Mouse (Mus musculus) heart, postnatal 10 days (tissue): ENCODE data around the gene Ankrd53. TPM values are rescaled to one million over a fixed set of nuclear protein-coding genes. Genes with fewer than 3 reads are reported as not detected.

Source experiments
- DNase-seq, 2 experiments: peaks; one replicate each; pipeline ENCODE4 v3.0.0; 2021
- intact Hi-C: fragments of 180-260 bp; cut with DNase I; formaldehyde crosslinking; loops from one replicate; pipeline ENCODE4 v1.15.1; 2025
- total RNA-seq, 2 experiments: library from RNA; stranded (reverse); gene quantifications; 2 replicates each; pipeline ENCODE4 v1.2.3; 2021

Ankrd53 gene
- not detected for total RNA-seq

DNA sequence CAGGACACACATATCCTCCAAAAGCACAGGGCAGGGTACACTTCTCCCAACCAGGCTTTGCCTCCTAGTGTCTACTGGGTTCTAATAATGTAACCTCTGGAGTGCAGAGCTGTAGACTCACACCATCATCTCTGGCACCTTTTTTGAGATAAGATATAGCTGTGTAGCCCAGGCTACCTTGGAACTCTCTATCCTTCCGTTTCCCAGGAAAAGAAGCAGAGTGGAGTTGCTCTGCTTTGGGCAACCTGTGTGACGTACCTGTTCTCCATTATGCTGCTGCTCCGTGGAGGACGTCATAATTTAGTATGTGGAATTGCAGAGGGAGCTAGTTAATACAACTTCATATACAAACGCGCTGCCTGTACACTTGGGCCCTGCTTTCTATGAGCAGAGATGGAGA lies at the start of gene Ankrd53:
Ankrd53 (plus strand) TSS at position 301 of the 400 bp plus-strand sequence.
- DNase-seq: no peak
- intact Hi-C loops: no loop called here

DNA sequence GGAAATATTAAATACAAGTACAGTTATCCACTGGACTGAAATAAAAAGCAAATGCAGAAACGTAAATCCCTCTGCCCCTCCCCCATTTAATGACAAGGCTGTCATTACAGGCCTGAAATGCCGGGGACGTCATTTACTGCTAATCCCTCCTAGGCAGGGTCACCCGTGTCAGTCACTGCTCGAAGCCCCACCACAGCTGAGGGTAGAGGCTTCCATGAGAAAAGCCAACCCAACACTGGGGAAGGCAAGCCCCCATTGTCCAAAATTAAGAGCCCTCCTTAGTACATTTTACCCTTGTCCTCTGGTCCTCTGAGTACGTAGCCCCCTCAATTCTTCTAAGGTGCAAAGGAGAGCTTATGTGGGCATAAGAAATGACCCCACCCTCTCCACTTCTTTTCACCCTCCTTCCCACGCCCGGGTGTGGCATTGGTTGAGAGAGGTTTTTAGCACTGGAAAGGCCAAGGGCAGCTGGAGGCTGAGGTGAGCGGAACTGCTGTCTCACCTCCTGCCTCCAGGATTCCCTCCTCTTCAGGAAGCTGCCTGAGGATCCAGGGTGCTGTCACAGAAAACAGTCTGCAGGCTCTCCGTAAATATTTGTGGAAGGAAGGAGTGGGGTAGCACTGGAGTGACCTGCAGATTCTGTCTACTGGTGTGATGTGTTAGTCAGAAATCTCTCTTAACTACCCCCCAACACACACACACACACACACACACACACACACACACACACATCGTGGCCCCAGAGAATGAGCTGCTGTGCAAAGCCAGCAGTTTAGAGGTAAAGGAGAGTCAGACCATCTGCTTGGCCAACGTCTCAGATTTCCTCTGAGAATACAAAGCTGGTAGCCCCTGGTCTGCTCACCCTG lies 48.9 kb upstream of the Ankrd53 start:
- intact Hi-C loops: no loop called here

DNA sequence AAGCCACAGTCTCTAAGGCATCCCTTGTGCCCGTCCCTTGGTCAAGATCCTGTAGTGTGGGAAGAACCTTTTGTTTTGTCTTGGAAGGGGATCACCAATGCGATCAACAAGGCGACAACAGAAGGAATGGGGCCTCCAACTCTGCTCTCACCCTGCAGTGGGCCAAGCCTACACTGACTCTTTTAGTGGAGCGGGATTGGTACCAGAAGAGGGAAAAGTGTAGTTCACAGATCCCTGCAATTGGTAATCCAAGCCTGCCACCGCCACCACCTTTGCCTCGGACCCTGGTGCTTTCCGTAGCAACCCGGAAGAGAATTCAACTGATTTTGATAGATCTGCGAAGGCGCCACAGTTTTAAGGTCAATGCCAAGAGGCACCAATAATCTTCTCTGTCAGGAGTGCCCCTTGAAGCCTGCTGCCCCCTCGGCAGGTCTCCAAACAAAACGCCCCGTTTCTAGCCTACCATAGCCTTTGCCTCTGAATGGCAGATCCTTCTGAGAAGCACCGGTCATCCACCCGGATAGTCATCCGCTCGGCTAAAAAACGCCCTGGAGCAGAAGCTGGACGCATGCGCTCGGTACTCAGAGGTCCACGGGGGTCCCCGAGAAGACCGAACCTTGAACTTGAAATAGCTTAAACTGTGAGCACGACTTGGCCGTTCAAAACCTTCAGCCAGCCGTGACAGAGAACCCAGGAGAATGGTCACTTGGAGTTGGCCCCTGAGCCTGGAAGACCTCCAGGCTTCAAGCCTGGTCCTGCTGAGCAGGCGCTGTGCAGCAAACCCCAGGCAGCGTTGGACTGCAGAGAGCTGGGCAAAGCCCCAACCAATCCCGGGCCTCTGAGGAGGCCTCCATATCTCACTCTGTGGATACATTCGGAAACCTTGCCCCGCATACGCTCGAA lies 48.0 kb upstream of the Ankrd53 start:
- intact Hi-C loops: no loop called here

More for the DNA sequence above, 48.9 kb upstream of the Ankrd53 start:
- no peak for DNase-seq

DNA sequence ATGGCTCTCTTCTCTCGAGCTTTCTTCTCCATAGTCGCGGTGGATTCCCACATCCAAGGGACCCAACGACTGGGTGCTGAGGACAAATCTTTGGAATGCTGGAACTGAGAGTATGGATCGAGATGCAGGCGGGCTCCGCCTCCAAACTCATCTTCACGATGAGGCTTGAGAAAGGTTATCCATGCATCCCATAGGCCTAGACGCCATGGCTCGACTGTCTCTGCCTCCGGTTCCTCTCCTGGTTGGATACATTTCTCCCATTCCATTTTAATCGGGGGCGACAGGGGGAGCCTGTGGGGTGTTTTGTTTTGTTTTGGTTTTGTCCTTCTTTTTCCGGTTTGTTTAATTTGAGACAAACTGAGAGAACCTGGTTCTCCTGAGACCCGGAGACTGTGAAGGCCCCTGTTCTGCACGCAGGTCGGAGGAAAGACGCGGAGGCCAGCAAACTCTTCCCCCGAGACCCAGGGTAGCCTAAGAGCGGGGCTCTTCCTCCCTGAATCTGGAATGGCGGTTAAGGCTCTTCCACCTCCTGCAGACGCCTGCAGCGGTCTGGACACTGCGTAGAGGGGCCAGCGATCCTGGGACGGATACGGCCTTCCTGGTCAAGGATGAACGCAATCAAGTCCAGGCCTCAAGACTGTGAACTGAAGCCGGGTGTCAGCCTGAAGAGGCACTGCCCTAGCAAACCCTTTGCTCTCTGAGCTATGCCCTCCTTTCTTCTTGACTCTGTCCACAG lies 46.8 kb upstream of the Ankrd53 start:
- peak in 1 of 2 experiments; percentile 29 for DNase-seq
- intact Hi-C loops: no loop called here

More for the DNA sequence above, 48.0 kb upstream of the Ankrd53 start:
- peak; percentile 36 to 45 for DNase-seq

DNA sequence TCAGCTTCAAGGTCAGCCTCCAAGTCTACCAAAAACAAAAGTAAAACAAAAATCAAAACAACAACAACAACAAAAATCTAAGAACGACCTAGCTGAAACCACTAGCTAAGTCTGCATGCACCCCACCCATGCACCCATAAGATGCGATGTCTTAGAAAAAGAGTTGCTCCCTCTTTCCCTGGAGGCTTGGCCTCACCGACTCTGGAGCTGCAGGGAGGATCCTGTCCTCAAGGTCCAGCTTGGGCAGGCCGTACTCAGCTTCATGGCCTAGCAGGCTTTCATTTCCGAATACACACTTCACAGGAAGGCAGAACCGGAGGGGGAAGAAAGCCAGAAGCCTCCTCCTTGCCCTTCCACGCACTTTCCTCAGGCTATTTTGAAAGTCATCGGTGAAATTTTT lies 45.4 kb upstream of the Ankrd53 start:
- intact Hi-C loops: no loop called here
- no peak for DNase-seq

DNA sequence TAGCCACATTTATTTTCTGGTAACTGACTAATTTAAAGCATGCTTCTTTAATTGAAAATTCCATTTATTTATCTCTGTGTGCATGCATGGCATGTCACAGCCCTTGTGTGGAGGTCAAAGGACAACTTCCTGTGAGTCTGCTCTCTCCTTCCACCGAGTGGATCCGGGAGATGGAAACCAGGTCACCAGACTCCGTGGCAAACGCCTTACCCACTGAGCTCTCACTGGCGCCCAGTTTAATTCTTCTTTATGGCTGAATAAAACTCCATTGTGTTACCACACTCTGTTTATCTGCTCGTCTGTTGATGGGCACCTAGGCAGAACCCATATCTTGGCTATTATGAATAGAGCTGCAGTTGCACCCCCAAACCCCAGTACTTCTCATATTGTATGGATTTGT lies 39.9 kb upstream of the Ankrd53 start:
- no peak for DNase-seq
- intact Hi-C loops: no loop called here

DNA sequence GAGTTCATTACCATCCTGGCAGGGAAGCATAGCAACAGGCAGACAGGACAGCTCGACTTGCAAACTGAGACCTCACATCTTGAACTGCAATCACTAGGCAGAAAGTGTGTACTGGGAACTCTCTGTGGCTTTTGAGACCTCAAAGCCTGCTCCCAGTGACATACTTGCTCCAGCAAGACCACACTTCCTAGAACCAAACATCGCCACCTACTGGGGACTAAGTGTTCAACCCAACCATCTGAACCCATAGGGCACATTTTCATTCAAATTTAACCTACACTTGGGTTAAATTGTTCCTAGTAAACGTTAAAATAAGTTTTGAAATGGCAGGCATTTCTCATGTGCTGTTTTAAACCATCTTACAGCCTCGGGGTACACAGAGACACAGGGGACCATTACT lies 35.3 kb upstream of the Ankrd53 start:
- DNase-seq: no peak
- intact Hi-C loops: no loop called here

DNA sequence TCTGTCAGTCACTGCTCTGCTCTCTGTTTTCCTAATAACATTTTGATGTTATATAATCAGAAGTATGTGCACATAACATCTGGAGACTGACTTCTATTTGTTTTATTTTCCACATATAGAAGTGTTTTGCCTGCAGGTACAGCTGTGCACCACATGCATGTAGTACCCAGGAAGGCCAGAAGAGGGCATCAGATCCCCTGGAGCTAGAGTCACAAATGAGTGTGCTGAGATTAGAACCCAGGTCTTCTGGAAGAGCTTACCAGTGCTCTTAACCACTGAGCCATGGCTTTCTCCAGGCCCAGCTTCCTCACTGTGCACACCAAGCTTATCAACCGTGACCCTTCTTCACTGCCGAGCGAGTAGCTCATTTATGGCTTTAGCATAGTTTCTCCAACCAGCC lies 34.0 kb upstream of the Ankrd53 start:
- peak in 1 of 2 experiments; percentile 33 for DNase-seq
- intact Hi-C loops: no loop called here

DNA sequence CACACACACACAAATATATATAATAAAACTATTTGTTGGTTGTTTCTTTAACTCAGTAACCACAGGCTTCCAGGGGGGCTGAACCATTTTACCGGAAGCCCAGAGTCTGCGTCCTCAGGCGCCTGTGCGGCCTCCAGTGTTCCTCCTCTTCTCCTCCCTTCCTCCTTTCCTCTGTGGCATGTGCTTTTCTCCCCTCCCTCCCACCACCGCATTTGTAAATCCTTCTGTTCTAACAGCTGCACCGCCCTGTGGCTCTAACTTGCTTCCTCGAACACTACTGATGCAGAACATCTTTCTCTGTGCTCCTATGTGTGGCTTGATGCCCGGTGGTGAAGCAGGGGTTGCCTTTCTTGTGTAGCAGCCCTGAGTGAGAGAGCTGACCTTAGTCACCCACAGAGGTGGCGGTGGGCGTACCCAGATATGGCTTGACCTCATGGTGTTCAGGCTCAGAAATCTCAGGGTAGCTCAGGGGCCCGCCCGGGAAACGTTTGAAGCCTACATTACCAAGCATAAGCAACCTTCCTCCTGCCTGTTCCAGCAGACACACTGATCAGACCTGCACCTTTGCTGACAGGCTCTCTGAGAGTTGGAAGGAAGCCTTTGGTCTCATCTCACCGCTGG lies 33.0 kb upstream of the Ankrd53 start:
- intact Hi-C loops: no loop called here
- DNase-seq: no peak

DNA sequence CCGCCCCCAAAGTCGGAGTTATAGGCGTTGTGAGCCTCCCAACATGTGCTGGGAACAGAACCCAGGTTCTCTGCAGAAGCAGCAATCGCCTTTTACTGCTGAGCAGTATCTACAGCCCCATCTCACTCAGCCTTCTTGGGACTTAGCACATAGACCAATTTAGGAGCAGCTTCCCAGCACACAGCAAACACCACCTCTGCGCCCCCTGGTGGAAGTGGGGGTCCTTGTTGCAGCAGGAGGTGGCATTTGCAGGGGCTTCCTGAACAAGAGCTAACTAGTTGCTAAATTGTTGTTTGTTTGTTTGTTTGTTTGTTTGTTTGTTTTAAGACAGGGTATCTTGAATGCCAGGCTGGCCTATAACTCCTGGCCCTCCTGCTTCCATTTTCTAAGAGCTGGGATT lies 31.3 kb upstream of the Ankrd53 start:
- peak; percentile 76 to 85 for DNase-seq
- intact Hi-C loops: loop anchor here (1.0 kb wide), 1 partner anchor 38 kb away; no protein-coding TSS in a partner anchor

DNA sequence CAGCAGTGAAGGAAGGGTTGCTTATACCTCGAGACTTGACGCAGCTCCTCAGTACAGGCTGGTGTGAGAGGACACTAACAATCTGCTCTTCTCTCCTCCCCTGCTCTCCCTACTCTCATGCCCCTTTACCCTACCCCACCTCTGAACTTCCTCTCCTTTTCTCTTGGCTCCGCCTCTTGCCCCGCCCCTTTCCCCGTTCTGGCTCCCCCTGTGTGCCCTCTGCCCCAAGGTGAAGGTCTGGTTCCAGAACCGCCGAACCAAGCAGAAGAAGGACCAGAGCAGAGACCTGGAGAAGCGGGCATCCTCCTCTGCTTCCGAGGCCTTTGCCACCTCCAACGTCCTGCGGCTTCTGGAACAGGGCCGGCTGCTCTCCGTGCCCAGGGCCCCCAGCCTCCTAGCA lies 25.1 kb upstream of the Ankrd53 start:
- no peak for DNase-seq
- intact Hi-C loops: no loop called here

DNA sequence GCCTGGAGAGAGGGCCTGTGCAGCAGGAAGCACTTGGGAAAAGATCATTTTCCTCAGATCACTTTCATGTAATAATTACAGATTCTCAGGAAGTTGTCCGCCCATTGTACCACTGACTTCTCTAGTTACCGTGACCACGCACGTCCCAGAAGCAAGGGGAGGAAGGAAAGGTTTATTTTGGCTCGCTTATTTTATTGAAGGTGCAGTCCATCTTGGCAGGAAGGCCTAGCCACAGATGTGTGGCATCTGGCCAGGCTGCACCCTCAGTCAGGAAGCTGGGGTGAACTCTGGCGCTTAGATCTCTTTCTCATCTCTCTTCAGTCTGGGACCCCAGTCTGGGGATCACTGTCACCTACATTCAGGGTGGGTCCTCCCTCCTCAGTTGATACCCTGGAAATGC lies 23.8 kb upstream of the Ankrd53 start:
- DNase-seq: no peak
- intact Hi-C loops: no loop called here

DNA sequence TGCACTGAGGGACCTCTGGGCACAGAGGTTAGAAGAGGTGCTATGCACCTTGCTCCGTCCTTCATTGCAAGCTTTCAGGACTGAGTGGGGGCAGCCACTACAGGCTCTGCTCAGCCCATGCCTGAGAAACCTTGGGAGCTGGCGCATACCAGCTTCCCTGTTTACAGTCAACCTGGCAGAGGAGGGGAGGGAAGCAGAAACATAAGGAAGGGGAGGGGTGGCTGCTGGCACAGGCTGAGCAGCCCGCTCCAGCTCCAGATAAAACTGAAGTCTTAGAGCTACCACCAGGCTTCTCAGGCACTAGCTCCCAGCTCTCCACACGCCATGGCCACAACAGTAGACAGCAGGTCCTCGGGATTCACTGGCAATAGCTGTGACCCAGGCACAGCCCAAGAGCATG lies 19.7 kb upstream of the Ankrd53 start, which contains the start of gene Atp6v1b1:
Atp6v1b1 (plus strand) TSS at position 230 of the 400 bp plus-strand sequence.
- no peak for DNase-seq
- intact Hi-C loops: no loop called here

DNA sequence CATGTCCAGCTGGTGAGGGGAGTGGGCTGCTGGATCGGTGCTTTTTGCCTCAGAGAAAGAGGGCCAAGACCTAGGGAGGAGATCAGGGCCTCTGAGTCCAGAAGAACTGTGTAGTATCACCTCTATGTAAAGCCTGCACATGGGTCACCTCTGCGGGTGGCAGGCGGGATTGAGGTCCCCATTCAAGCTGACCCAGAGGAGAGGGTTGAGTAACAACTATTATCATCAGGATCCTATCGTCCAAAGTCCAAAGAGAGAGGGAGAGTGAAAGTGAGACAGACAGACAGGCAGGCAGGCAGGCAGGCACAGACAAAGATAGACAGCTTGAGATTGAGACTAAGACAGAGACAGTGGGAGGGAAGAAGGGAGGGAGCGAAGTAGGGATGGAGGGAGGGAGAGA lies 19.2 kb upstream of the Ankrd53 start:
- intact Hi-C loops: no loop called here
- DNase-seq: no peak

DNA sequence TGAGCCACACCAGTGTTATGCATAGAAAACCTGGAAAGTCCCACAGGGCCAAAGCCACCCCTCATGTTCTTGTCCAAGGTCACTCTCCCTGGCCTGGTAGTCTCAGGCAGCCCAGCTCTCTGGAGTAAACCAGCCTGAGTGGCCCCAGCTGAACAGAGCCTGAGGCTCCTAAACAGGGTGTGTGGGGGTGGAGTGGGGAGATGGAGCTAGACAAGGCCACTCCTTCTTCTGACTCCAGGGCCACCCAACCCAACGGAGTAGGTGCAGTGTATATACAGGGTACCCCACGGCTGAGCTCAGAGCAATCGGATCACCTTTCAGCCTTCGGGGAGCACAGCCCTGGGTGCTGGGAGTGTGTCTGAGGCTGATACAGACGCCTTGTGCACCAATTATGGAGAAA lies 18.3 kb upstream of the Ankrd53 start:
- no peak for DNase-seq
- intact Hi-C loops: no loop called here

DNA sequence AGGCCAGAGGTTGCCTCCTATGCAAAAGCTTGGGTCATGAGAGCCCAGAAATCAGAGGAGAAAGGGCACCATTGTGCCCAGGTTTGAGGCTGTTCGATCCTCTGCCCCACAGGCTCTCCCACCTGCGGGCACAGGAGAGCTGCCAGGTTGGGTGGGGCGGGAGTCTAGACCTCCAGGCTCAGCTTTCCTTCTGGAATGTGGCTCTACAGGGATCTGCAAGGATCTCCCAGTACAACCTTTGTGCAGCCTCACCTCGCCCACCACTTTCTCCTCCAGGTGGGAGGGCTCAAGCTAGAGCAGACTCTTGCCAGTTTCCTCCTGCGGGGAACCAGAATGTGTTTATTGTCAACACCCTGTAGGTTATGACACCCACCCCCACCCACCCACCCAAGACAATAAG lies 17.9 kb upstream of the Ankrd53 start:
- intact Hi-C loops: no loop called here
- DNase-seq: no peak

DNA sequence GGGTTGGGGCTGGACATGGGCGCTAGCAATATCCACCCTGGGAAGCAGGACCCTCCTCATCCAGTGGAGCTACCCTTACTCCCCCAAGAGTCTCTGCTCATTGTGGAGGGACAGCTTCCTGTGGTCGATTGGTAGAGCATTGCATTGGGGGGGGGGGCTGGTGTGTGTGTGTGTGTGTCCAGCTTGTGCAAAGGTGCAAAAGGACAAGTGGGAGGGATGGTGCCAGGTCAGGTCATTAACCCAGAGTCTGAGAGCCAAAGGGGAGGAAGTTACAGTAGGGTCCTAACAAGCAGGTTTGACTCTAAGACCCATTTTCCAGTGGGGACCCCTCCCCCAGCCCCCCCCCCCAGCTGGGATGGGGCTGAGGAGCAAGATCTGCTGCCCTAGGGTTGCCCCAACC lies 17.0 kb upstream of the Ankrd53 start:
- intact Hi-C loops: no loop called here
- DNase-seq: no peak

DNA sequence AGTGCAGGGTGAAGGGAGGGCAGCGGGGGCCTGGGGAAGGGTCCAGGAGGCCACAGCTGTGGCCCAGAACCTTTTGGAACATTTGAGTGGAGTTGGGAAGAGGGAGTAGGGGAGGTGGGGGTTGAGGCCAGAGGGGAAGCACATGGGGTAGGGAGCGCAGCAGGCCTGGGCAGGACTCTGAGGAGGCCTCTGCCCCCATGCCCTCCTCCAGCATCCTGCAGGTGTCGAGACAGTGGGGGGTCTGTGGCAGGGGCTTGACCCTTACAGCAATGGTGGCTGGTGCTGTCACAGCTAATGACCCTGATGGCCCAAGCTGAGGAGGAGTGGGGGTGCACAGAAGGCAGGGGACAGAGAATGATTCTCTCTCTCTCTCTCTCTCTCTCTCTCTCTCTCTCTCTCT lies 13.2 kb upstream of the Ankrd53 start:
- intact Hi-C loops: no loop called here
- DNase-seq: no peak

DNA sequence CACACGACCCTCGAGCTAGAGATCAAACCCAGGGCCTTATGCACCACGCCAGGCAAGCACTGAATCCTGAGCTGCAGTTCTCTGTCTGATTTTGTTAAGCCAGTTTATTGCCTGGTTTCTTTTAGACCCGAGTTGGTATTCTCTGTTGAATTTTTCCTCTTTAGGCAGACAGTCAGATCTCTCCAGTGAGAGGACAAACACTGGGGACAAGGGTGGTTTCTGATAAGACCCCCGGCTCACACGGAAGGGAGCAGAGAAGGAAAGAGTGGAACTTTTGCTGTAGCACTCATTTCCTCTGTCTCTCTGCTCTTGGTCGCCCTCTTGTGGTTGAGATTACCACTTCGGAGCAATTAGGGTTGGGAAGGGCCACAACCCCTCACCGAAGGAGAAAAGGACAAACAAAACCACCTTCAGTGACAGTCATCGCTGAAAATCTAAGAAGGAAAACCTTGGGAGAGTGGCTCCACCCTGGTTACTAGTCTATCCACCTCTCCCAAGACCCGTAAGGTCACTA lies 12.2 kb upstream of the Ankrd53 start:
- DNase-seq: peak; percentile 70 to 85
- intact Hi-C loops: no loop called here

DNA sequence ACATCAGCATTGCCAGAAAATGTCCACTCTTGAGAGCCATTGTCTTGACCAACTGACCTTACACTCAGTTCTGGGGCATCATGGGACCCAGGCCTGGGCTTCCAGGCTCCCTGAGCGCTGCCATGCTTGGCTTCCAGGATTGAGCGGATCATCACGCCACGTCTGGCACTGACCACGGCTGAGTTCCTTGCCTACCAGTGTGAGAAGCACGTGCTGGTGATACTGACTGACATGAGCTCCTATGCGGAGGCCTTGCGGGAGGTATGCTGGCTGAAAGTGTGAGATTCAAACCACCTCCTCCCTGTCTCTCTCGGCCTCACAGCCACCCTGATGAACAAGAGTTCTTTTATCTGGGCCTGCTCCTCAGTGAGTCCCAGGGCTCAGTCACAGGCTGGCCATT lies 6.4 kb upstream of the Ankrd53 start:
- intact Hi-C loops: no loop called here
- no peak for DNase-seq
